Comparison of ENCODE assay signal across 9 mouse cellular contexts in the genomic region with DNA sequence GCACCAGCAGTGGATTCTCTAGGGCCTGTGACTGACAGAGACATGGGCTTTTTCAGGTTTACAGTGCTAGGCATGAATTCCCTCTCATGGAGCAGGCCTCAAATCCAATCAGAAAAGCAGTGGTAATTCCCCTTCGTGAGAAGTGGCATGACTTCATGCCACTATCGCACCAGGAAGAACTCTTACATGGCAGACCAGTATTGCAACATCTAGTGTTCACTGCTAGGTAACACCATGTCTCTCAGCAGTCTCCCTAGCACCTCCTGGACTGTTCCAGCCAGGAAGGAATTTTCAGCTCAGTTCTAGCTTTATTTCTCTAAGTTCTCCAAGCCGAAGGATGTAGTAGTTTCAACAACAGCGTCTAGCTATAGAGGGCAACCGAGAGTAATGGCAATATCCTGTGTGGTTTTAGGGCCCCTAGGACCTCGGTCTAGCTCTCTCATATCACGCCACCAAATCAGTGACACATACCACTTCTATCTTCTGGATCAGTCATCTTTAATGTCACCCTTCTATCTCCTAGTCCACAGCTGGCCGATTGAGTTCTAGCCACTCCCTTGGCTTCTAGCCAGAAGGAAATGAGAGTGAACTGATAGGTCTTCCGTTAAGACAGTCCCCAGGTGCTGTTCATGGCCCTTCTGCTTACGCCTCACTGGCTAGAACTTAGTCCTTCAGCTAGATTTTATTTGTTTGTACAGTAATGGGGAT.
A peak's percentile ranks its signal among the peaks of the same experiment; 100 is the strongest.
DNase-seq lines count a peak whose midpoint lies in the region; ATAC-seq lines count a peak whose summit lies in the region.
"Had no signal": no experiment of that assay in that cellular context is flagged by ENCODE, and none has a peak within 500 bp of the region (broad histone marks: within the 10 kb centered on the region; RNA-seq: fewer than 3 reads in every experiment).

No protein-coding gene starts in this region.

- peak; percentile 93 for ATAC-seq in granulocyte monocyte progenitor cell, adult 5-6 weeks (replicated peaks; ENCODE audit: poor library complexity, severe bottlenecking)
- peak; percentile 86 for ATAC-seq in megakaryocyte, adult 5-6 weeks (ENCODE audit: poor library complexity, severe bottlenecking)

- DNase-seq in thymus, postnatal 0 days (ENCODE audit: low spot score) = peak; percentile 54
- no peak for DNase-seq in thymus, adult 18-20 months
- peak; percentile 13 for DNase-seq in thymus, postnatal 25 days
- DNase-seq in gastrocnemius, postnatal 25 days = no peak
- no peak for DNase-seq in gastrocnemius, postnatal 10 days
- DNase-seq in gastrocnemius, postnatal 14 days = no peak
- DNase-seq: right cerebral cortex, adult 18-20 months had no signal

- intact Hi-C loops in gastrocnemius, postnatal 14 days (cut with DNase I; ENCODE audit: low total_unique reads) = no loop called here

Comparison
In these comparisons a context has a peak if more than half of its experiments do, and no peak if none do; other contexts are left out.
1. DNase-seq: peak in thymus, postnatal 0 days (single experiment) and thymus, postnatal 25 days (single experiment); none in thymus, adult 18-20 months (0 of 2), gastrocnemius, postnatal 25 days (single experiment), gastrocnemius, postnatal 10 days (single experiment) and gastrocnemius, postnatal 14 days (single experiment).